Mouse (Mus musculus) adipose tissue, adult 10 weeks (tissue): Measurements from ENCODE around the gene Krt33a. TPM values are rescaled to one million over a fixed set of nuclear protein-coding genes. Genes with fewer than 3 reads are reported as not detected.

ENCODE experiments used
- polyA plus RNA-seq: library from polyadenylated mRNA; stranded (reverse); fragments of 350-450 nt; fragmentation: Illumina TruSeq; extraction: RNeasy Lipid Tissue Mini Kit (QIAGEN cat#74804); gene quantifications from one replicate; pipeline ENCODE4 v1.2.3, GENCODE M21; 2014; ENCODE audit warnings: low read depth, low replicate concordance

Gene Krt33a
- polyA plus RNA-seq, result not detected

DNA sequence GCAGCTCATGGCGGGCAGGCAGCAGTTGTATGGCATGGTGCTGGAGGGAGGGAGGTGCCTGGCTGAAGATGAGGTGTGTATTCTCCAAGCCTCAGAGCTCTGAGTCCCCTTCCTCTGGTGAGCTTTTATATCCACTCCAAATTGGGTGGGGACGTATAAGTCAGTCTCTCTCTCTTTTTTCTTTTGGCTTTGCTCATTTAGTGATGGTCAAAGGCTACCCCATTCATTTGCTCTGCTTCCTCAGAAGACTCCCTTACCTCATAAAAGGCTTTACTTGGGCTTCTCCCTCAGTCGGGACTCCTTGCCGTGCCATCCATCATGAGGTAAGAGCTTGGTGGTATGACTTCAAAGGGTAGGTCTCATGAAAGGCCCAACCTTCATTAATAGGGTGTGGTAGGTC is at the start of gene Krt33a:
Gene Krt33a (minus strand): TSS at position 101 of the 400 bp plus-strand sequence.

DNA sequence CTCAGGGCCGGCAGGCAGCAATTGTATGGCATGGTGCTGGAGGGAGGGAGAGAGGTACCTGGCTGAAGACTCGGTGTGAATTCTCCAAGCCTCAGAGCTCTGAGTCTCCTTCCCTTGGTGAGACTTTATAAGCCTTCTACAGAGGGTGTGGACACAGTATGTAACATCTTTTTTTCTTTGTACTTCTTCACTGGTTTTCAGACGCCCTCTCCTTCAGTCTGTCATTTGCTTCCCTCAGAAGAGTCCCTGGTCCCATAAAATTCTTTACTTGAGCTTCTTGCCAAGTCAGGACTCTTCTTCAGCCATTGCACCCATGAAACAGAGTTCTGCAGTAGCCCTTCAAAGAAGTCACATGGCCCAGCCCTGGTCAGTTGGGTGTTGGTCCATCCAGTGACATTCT is 34.4 kb upstream of the Krt33a start, which contains the start of gene Krt31:
Gene Krt31 (minus strand): TSS at position 101 of the 400 bp plus-strand sequence.

GRCm38 (mm10) chr11:100041454-100041853 is 25.4 kb upstream of the Krt33a start, which contains the start of gene Krt34:
Krt34 (minus strand) TSS chr11:100041554.

GRCm38 (mm10) chr11:100029768-100030167 is 13.8 kb upstream of the Krt33a start, which contains the start of gene Krt33b:
Krt33b (minus strand) TSS chr11:100029868.

GRCm38 (mm10) chr11:99993620-99994383 is 22.2 kb downstream of the Krt33a start, which contains the start of gene Krtap17-1:
Krtap17-1 (minus strand) TSS chr11:99993994.

GRCm38 (mm10) chr11:99986180-99986647 is 29.8 kb downstream of the Krt33a start, which contains the start of gene Krtap16-1:
Krtap16-1 (minus strand) TSS chr11:99986597.

GRCm38 (mm10) chr11:99978953-99979352 is 37.1 kb downstream of the Krt33a start, which contains the start of gene Krtap29-1:
Krtap29-1 (minus strand) TSS chr11:99979053.

Other genes with a start within 250 kb of the Krt33a start
- gene Gm11595, start 243.3 kb downstream of the Krt33a start, polyA plus RNA-seq, result not detected
- gene Krtap4-8, start 235.5 kb downstream of the Krt33a start, polyA plus RNA-seq, result not detected
- gene Krtap4-9, start 231.0 kb downstream of the Krt33a start, polyA plus RNA-seq, result not detected
- gene Gm11596, start 222.7 kb downstream of the Krt33a start, polyA plus RNA-seq, result not detected
- not detected for gene Gm11569, start 217.3 kb downstream of the Krt33a start, polyA plus RNA-seq
- not detected for gene Gm11554, start 211.8 kb downstream of the Krt33a start, polyA plus RNA-seq
- gene Krtap4-13, start 206.3 kb downstream of the Krt33a start, polyA plus RNA-seq, result not detected
- gene Gm11564, start 200.5 kb downstream of the Krt33a start, polyA plus RNA-seq, result not detected
- gene 2300003K06Rik, start 178.1 kb downstream of the Krt33a start, polyA plus RNA-seq, result not detected
- not detected for gene Krtap4-16, start 164.6 kb downstream of the Krt33a start, polyA plus RNA-seq
- gene Gm11568, start 158.3 kb downstream of the Krt33a start, polyA plus RNA-seq, result not detected
- gene Gm11559, start 151.7 kb downstream of the Krt33a start, polyA plus RNA-seq, result not detected
- not detected for gene Krtap9-1, start 142.8 kb downstream of the Krt33a start, polyA plus RNA-seq
- not detected for gene Gm11567, start 137.0 kb downstream of the Krt33a start, polyA plus RNA-seq
- gene Krtap31-1, start 108.3 kb downstream of the Krt33a start, polyA plus RNA-seq, result not detected
- not detected for gene Gm11565, start 101.5 kb downstream of the Krt33a start, polyA plus RNA-seq
- not detected for gene Krtap31-2, start 79.9 kb downstream of the Krt33a start, polyA plus RNA-seq
- not detected for gene Krtap9-5, start 67.7 kb downstream of the Krt33a start, polyA plus RNA-seq
- gene Krtap29-1, start 37.2 kb downstream of the Krt33a start, polyA plus RNA-seq, result not detected
- gene Krtap16-1, start 29.6 kb downstream of the Krt33a start, polyA plus RNA-seq, result not detected
- gene Krtap17-1, start 22.2 kb downstream of the Krt33a start, polyA plus RNA-seq, result not detected
- not detected for gene Krt33b, start 13.7 kb upstream of the Krt33a start, polyA plus RNA-seq
- not detected for gene Krt34, start 25.3 kb upstream of the Krt33a start, polyA plus RNA-seq
- gene Krt31, start 34.3 kb upstream of the Krt33a start, polyA plus RNA-seq, result not detected
- gene Krt32, start 72.0 kb upstream of the Krt33a start, polyA plus RNA-seq, result 0.31 TPM
- not detected for gene Krt35, start 80.0 kb upstream of the Krt33a start, polyA plus RNA-seq
- 0.48 TPM for gene Krt36, start 89.4 kb upstream of the Krt33a start, polyA plus RNA-seq
- gene Krt13, start 105.4 kb upstream of the Krt33a start, polyA plus RNA-seq, result not detected
- 10.5 TPM for gene Krt15, start 119.7 kb upstream of the Krt33a start, polyA plus RNA-seq
- gene Krt19, start 132.5 kb upstream of the Krt33a start, polyA plus RNA-seq, result 152 TPM
- not detected for gene Krt9, start 177.0 kb upstream of the Krt33a start, polyA plus RNA-seq
- 34.6 TPM for gene Krt14, start 191.3 kb upstream of the Krt33a start, polyA plus RNA-seq
- not detected for gene Krt16, start 232.7 kb upstream of the Krt33a start, polyA plus RNA-seq
- gene Krt17, start 244.8 kb upstream of the Krt33a start, polyA plus RNA-seq, result 2.0 TPM